Mouse (Mus musculus) thymus, postnatal 25 days (tissue): ENCODE results near the gene Prss16.
A peak's percentile ranks its signal among the peaks of the same experiment; 100 is the strongest.

ENCODE experiments used
- DNase-seq: peaks from one replicate; pipeline ENCODE4 v3.0.0; 2022

Gene Prss16

DNA sequence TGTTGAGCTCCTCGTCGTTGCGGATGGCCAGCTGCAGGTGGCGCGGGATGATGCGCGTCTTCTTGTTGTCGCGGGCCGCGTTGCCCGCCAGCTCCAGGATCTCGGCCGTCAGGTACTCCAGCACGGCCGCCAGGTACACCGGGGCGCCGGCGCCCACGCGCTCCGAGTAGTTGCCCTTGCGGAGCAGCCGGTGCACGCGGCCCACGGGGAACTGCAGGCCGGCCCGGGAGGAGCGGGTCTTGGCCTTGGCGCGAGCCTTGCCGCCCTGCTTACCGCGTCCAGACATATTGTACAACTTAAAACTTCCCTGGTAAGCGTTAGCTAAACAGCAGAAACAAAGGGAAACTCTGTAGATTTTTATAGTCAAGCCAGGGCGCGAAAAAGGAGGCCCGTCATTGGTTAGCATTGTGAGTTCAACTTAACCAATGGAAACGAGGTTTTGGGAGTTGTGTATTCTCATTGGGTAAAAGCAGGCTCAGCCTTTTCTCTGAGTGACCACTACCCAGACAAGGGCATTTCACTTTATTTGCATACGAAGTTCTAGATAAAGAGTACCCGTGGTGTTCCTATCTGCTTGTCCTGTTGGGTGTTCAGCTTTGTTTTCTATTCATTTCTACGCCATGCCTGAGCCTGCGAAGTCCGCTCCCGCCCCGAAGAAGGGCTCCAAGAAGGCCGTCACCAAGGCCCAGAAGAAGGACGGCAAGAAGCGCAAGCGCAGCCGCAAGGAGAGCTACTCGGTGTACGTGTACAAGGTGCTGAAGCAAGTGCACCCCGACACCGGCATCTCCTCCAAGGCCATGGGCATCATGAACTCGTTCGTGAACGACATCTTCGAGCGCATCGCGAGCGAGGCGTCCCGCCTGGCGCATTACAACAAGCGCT is 26.0 kb upstream of the Prss16 start, which contains the start of the genes Hist1h2ah and Hist1h2bk:
TSS of gene Hist1h2ah (minus strand) at position 302 of the 882 bp plus-strand sequence.
TSS of gene Hist1h2bk (plus strand) at position 604 of the 882 bp plus-strand sequence.
- DNase-seq: peak; percentile 86

DNA sequence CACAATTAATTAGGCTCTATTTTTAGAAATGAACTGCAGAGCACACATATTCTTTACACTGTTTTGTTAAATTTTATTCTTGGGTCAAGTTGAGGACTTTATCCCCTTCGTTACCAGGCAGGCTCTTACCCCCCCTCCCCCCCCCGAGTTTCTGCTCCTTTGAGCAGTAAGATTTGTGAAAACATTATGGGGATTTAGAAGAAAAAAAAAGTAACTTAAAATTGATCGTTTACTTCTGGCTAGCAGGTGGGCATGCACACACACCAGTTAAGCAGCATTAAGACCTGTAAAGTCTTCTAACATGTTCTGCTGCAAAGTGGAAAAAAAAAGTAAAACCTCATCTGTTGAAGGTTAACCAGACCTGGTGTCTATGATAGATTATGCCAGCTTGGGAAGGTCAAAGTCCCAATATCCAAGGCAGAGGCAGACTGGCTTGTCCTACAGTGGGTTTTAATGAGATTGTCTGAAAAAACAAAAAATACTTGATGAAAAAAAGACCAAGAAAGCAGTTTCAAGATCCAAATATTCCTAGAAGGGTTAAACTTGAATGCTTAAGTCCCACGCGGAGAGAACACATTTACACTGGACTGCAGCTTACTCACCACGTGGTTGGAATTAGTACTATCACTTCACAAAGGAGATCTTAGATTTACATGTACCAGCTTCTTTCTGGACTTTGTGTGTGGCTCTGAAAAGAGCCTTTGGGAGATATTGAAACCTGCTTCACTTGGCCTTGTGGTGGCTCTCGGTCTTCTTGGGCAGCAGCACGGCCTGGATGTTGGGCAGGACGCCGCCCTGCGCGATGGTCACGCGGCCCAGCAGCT is 25.1 kb upstream of the Prss16 start:
- DNase-seq: no peak

DNA sequence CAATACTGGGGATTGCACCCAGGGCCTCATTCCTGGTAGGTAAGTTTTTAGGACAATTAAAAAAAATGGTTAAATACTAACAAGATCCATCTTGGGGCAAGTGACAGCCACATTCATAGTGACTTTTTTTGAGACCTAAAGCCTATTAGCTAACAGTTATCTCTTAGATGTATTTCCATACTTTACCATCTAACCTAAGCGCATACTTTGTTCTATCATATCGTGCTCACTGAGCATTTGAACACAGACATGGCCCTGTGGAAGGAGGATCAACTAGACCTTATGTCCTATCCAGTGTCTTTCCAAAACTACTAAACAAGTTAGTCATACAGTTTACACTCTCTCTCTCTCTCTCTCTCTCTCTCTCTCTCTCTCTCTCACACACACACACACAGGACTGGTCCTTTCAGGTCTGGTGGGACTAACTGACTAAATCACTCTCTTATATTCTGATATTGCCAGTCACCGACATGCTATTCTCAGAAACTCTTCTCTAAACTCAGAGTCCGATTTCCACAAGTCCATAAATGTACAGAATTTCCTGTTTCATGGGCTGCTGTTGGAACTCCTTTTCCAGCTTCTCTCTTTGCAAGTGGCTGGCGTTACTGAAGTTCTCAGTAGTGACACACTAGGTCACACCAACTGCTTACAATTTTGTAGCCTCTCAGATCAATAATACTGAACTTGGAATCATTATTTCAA is 24.4 kb upstream of the Prss16 start:
- DNase-seq: no peak

DNA sequence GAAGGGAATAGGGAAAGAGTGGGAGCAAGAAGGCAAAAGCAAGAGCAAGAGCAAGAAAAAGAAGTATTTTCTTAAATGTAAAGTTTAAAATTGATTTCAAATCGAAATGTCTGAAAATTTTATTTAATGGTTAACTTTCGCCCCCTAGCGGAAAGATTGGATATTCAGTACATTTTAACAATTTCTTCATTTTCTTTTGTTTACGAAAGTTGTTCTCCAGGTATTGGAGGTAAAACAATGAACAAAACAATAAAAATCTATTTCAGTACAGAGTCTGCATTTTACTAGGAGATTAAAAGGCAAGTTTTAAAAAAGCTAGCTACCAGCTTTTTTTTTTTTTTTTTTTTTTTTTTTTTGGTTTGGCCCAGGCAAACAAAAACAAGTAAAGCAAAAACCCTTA is 21.0 kb upstream of the Prss16 start:
- no peak for DNase-seq

DNA sequence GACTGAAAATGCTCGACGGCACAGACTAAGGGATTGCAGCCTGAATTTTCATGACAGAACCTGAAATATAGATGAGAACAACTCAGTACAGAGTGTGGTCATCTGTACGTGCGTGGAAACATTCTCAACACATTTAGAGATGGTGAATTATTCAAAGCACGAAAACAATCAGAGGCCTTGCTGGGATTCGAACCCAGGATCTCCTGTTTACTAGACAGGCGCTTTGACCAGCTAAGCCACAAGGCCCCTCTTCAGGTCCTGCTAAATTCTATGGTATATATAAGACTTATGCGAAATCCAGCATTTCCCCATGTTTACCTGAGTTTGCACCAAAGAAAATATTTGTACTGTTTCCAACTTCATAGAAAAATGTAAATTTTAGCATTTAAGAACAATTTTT is 20.4 kb upstream of the Prss16 start:
- no peak for DNase-seq

DNA sequence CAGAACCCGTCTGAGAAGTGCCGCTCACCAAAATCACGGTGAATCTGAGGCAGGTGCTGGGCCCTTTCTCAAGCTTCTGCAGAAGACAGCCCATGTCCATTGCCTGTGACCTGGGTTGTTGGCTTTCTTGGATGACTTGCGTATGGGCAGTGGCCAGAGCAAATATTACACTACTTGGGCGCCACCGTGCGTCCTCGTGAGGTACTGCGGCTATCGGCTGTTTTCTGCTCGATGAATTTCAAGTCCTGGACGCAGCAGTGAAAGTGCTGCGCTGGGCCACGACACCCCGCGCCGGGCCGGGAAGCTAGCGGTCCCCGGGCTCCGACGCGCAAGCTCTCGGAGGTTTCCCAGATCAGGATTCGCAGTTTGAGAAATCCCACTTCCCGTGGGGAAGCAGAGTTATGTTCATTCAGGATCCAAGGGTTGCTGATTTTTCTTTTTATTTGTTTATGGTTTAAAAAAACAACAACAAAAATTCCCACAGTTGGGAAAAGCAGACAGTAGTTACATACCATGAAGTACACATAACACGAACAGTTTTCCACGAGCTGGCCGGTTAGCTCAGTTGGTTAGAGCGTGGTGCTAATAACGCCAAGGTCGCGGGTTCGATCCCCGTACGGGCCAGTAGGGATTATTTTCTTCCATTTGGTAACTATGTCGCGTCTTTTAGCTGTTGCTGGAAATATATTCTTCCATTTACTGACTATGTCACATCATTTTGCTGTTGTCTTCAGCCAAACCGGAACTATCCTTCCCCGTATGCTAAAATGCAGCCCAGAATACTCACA is 19.3 kb upstream of the Prss16 start:
- DNase-seq: peak; percentile 92

DNA sequence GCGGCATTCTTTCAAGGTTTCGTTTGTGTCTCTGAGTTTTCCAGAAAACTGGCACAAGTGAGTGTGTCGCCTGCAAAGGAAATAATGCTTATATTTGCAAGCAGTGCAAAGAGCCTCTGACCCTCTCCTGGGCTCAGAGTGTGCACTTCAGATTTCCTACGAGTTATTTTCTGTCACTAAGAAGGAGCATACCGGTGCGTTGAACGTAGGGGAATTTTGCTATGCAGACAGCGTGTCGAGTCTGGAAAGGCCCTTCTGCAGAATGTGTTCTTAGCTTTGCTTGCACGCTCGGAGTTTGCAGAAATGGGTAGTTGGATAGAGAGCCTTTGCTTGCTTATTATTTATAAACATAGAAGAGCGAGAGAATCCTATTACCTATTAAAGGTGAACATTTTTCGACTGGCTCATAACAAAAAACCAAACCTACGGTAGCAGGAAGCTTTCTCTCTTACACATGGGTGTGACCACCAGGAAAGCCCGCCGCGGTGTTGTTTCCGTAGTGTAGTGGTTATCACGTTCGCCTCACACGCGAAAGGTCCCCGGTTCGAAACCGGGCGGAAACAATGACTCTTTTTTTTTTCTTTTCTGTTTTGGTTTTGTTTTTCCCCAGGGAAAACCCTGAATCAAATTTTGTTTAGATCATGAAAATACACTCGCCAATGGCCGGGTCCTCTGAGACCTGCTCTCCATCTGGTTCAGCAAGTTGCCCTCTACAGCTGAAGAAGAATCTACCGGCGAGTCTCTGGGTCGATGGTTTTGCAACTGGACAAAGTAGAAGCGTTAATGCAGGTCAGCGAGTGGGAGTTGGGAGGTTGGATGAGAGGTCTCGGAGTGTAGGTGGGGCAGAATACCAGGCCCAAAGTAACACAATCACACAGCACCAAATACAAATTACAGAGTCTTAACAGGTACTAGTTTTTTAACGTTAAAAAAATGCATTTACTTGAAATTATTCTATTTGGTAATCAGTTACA is 16.8 kb upstream of the Prss16 start:
- peak; percentile 89 for DNase-seq

DNA sequence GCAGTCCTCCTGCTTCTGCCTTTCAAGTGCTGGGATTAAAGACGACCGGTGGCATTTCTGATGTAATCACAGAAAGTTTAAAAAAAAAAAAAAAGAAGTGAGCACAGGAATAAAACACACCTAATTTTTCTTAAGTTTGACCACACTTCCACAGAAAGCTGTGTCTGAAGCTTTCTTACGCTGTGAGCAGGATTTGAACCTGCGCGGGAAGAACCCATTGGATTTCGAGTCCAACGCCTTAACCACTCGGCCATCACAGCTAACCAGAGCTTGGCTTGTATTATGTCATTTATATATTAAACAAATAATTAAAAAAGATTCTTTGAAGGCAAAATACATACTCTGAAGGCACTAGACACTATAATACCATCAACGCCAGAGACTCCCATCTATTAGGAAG is 12.7 kb upstream of the Prss16 start:
- DNase-seq: peak; percentile 80

DNA sequence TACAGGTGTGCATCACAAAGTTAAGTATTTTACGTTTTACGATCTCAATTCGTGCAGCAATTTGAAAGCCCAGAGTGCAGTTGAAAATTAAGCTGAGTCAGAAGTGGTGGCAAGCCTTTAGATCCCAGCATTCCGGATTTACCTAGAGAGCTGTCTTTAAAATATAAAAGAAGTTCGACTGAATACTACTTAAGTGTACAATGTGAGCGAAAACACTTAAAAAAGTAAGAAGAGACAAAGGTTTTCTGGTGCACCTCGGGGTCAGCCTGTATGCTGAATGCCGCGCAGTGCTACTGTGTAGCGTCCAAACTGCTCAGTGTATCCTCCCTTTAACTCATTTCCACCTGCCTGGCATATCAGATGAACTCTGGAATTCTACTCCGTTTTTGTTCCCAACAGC is 12.0 kb upstream of the Prss16 start:
- DNase-seq: no peak

DNA sequence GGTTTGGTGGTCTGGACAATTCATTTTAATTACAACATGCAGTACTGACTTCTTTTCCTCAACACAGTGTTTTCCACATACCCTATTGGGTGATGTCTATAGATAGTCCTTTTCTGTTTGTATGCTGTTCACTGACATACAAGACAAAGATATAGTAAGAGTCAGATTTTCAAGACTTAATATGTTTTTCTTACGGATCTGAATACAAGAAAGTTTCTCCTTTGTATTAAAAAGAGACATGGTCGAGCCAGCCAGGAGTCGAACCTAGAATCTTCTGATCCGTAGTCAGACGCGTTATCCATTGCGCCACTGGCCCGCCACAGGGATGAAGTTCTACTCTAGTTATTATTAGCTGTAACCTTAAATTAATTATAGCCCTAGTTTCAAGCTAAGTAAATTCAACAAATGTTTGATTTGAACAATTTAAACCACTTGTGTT is 11.4 kb upstream of the Prss16 start:
- peak; percentile 51 for DNase-seq

DNA sequence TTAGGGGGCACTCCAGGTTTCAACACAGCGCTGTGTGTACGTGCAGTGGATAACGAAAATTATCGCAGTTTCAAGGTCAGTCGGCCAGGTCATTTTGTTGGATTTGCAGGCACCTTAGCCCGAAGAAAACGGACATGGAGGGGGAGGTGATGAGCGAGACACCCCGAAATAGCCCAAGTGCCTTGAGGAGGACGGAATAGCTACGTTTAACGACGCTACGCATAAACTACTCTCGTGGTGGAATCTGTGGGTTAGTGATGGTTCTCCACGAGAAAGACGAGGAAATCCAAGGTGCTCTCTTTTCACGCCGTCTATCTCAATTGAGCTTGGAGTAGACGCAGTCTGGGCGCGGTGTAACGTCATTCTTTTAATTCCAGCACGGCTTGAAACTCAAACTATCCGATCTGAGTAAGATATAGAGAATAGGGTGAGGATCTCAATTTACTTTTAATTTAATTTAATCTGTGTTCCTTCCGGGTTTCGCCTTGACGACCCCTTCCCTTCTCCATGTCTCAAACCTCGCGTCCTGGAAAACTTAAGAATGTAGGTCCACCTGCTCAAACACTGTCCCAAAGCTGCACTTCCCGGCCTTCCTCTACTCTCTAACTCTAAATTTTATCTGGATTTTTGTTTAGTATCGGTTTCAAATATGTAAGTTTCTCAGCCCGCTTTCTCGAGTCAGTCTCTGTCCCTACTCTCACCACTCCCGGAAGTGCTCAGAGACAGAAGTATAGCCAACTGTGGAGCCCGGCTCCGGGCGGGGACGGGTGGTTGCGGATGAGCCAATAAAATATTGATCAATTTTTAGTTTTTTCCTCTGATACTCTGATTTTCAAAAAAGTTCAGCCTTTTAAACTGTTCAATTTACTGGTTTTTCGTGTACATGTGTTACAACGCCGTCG is 10.6 kb upstream of the Prss16 start:
- DNase-seq: peak; percentile 61

DNA sequence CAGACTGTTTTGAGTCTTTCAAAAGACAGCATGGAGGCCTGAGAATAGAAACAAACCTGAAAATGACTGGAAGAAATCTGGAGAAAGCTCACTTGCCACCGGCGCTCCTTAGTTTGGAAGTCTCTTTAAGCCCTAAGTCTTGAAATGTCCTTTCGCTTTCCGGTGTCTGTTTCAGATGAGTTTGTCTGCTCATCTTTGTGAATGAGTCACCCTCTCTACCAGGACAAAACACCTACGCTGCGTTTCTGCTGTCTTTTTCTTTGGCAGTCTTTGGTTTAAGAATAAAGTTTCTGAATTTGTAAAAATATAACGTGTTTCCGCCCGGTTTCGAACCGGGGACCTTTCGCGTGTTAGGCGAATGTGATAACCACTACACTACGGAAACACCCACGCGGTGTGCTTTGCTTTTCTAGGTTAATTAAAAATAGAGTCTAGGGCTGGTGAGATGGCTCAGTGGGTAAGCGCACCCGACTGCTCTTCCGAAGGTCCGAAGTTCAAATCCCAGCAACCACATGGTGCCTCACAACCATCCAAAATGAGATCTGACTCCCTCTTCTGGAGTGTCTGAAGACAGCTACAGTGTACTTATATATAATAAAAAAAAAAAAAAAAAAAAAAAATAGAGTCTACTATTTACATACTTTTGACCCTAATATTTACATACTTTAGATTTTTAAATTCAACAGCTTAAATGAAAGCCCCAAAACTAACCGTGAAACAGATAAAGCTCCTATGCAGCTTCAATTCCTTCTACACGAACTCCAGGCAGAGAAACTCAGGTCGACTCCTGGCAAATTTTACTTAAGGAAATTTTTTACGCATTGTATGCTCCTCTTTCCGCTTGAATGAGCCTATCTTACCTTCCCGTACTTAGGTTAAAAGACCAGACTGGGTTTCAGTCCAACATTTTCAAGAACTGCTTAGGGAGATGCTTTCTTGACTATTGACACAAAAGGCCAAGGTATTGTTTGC is 6.2 kb upstream of the Prss16 start:
- DNase-seq: peak; percentile 86

DNA sequence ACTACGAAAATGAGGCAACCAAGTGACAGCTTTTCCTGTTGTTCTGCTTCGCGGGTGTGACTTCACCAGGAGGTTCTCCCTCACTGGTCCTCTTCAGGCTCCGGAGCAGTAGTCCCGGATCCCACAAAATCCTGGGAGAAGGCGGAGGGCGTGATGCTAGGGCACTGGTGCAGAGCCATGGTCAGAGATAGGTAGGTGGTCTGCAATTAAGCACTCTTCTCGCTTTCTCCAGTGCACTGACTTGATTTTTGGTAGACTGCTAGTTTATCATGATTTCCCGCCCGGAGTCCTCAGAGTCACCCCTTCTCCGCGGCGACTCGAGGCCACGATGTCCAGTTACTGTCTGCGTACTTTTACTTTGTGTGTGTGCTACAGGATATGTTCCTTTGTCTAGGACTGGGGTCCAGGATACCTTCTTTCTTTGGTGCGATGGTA is 4.9 kb upstream of the Prss16 start:
- no peak for DNase-seq

DNA sequence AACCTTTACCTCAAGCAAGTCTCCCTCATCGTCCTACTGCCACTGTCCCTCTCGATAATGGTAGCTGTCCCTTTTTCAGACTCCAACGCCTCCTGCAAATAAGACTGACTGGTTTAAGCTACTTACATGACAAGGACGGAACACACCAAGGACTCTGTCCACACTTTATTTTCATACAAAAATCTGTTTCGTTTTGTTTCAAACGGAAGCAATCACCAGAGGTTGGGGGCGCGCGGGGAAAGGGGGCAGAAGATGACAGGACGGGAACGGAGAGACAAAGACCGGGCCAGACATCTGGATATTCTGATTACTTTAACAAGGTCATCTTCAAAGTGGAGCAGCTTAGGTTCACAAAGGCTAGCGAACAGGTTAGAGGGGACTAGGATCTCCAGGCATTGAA is 4.2 kb upstream of the Prss16 start:
- no peak for DNase-seq

DNA sequence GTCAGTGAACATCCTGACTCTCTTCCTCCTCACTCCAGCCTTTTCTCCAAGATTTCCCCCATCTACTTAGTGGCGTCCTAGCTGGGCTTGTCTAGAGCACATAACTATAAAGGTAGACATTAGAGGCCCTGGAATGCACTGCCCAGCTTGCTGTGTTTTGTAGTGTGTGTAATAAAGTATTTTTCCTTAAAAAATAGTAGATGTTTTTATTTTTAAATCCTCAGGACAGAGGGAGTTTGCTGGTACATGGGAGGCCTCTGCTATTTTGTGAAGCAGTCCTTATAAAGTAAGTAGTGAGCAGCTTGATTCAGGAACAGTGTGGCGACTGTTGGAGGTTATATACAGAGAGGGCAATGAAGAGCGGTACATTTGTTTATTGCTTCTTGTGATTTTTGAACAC is 835 bp downstream of the Prss16 start:
- no peak for DNase-seq

DNA sequence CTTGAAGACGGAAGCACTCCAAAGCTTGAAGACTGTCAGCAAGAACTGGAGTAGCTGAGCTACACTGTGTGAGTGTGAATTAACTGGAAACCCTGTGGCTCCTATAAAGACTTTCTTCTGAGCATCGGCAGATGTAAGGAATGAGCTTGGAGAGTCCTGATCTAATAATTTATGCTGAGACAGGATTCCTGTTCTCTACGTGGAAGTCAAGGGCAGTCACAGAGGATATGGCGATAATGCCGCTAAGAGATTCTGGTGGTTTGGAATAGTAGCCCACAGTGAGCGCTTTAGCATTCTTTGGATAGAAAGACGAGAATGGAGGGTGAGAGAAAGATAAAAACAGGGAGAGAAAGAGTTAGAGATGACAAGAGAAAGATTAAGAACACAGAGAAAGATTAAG is 1.7 kb downstream of the Prss16 start:
- no peak for DNase-seq

DNA sequence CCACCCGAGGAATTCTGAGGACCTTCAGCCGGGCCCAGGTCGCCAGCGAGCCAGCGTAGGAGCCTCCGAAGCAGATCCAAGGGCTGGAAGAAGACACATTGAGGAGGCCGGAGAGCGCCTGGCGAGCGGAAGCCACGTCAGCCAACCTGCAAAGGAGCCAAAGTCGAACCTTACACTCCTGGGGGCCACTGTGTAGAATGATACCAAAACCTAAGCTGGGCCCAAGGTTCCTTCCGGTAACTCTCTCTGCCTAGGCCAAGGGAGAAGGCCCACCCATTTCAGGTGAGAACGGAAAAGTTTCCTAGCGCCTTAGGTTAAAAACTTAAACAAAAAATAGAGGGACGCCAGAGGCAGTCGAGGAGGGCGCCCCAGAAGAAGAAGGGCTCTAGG is 2.4 kb downstream of the Prss16 start:
- no peak for DNase-seq

DNA sequence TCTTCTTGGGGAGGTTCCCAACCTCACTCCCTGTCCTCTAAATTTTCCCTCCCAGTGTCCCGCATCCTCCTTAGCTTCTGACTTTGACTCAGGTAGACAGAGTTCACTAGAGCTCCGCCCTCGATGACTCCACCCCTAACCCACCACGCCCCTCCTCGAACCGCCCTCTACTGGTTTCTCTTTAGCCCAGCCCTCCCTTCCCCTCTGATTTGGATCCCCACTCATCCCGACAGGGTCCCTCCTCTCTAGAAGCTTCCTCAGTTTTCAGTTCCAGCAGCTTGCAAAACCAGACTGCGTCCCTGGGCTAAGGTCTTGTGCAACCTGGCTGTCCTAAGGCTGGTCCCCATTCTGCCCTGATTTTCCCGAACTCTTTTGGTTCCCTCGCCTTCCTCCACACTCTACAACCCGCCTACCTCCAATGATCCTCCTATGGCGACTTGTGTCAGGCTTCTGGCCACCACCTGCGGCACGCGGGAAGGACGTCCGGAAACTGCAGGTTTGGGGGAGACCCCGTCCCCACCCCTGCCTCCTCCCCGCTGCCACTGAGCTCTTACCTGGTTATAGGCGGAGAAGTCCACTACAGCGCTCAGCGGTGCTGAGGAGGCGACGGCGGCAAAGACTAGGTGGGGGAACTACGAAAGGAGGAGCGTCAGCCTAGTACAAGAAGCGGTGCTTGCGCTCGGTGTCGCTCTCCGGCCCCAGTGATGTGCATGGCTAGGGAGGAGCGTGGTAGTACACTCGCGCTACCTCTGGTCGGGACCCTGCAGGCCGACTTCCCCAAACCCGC is 3.0 kb downstream of the Prss16 start:
- peak; percentile 75 for DNase-seq
